In genomic region chrX:166479365-166479983, GRCm38 (mm10) we compare ENCODE assay signal across 7 mouse cellular contexts. TPM values are rescaled to one million over a fixed set of nuclear protein-coding genes. Genes with fewer than 3 reads are reported as not detected.
DNase-seq lines count a peak whose midpoint lies in the region; ATAC-seq and TF ChIP-seq lines count a peak whose summit lies in the region.

Rab9 (minus strand) TSS chrX:166479867.

- ATAC-seq in embryonic facial prominence, embryonic 12.5 days (ENCODE audit: insufficient number of reproducible peaks, insufficient read depth, low FRiP score, low TSS enrichment), result peak; percentile 96
- ATAC-seq in limb, embryonic 13.5 days (ENCODE audit: low FRiP score, low read depth), result peak; percentile 98
- peak; percentile 99 for ATAC-seq in midbrain, embryonic 16.5 days

- no peak for TF ChIP-seq CTCF in kidney, adult 2 months (conservative IDR thresholded peaks at IDR 0.05; ENCODE audit: insufficient read depth, insufficient read length, low read depth, low read length)

- 0 out of 2 replicates have a peak, but pooled peaks cover 5% of the 10 kb centered on the region for H3K27me3 ChIP-seq in embryonic facial prominence, embryonic 12.5 days
- H3K27me3 ChIP-seq in kidney, adult 2 months (replicated peaks; ENCODE audit: control insufficient read depth, insufficient read depth, low read length), result no peaks in the 10 kb centered on the region
- peaks cover 13% of the 10 kb centered on the region for H3K27me3 ChIP-seq in limb, embryonic 13.5 days
- no peaks in the 10 kb centered on the region for H3K27me3 ChIP-seq in midbrain, embryonic 16.5 days (ENCODE audit: control insufficient read depth, insufficient read depth, low read depth, low read length)

- no peaks in the 10 kb centered on the region for H3K9me3 ChIP-seq in embryonic facial prominence, embryonic 12.5 days
- H3K9me3 ChIP-seq in limb, embryonic 13.5 days, result no peaks in the 10 kb centered on the region
- H3K9me3 ChIP-seq in midbrain, embryonic 16.5 days (replicated peaks; ENCODE audit: control insufficient read depth, low read length, poor library complexity, severe bottlenecking), result no peaks in the 10 kb centered on the region

- no peaks in the 10 kb centered on the region for H3K36me3 ChIP-seq in embryonic facial prominence, embryonic 12.5 days
- H3K36me3 ChIP-seq in kidney, adult 2 months (ENCODE audit: control insufficient read depth, insufficient read depth, low read length), result no peaks in the 10 kb centered on the region; the same call in 1 of the 2 replicates
- no peaks in the 10 kb centered on the region for H3K36me3 ChIP-seq in limb, embryonic 13.5 days
- no peaks in the 10 kb centered on the region for H3K36me3 ChIP-seq in midbrain, embryonic 16.5 days (ENCODE audit: control insufficient read depth, insufficient read depth, low read length)

- no peaks in the 10 kb centered on the region for H3K4me1 ChIP-seq in embryonic facial prominence, embryonic 12.5 days
- H3K4me1 ChIP-seq in kidney, adult 2 months (ENCODE audit: control insufficient read depth, insufficient read depth, low read length), result peaks cover 15% of the 10 kb centered on the region; the same call in 1 of the 2 replicates
- H3K4me1 ChIP-seq in limb, embryonic 13.5 days, result 0 out of 2 replicates have a peak, but pooled peaks cover 15% of the 10 kb centered on the region
- H3K4me1 ChIP-seq in midbrain, embryonic 16.5 days (ENCODE audit: control insufficient read depth, insufficient read depth, low read length), result peaks cover 13% of the 10 kb centered on the region

- 17% methylated on average over 36 of the region's 41 CpGs for WGBS in embryonic facial prominence, embryonic 12.5 days
- WGBS in kidney, adult 2 months, result 2% methylated on average over 37 of the region's 41 CpGs
- 12% methylated on average over 40 of the region's 41 CpGs for WGBS in limb, embryonic 13.5 days
- WGBS in midbrain, embryonic 16.5 days, result 23% methylated on average over 32 of the region's 41 CpGs

- H3K4me3 ChIP-seq in embryonic facial prominence, embryonic 12.5 days, result peak within 1 kb of the TSS; percentile 59
- H3K4me3 ChIP-seq in kidney, adult 2 months (ENCODE audit: insufficient read depth, low read depth, low read length), result peak within 1 kb of the TSS; percentile 97
- peak within 1 kb of the TSS; percentile 59 for H3K4me3 ChIP-seq in limb, embryonic 13.5 days
- peak within 1 kb of the TSS; percentile 58 for H3K4me3 ChIP-seq in midbrain, embryonic 16.5 days (ENCODE audit: low read depth, low read length)

- H3K4me2 ChIP-seq in embryonic facial prominence, embryonic 12.5 days (replicated peaks), result peak within 1 kb of the TSS; percentile 53
- H3K4me2 ChIP-seq in limb, embryonic 13.5 days (replicated peaks), result peak within 1 kb of the TSS; percentile 64
- H3K4me2 ChIP-seq in midbrain, embryonic 16.5 days (ENCODE audit: low read length), result peak within 1 kb of the TSS; percentile 45

- peak within 1 kb of the TSS; percentile 65 for H3K9ac ChIP-seq in embryonic facial prominence, embryonic 12.5 days
- H3K9ac ChIP-seq in limb, embryonic 13.5 days, result peak within 1 kb of the TSS; percentile 72
- H3K9ac ChIP-seq in midbrain, embryonic 16.5 days (ENCODE audit: low read depth, low read length), result peak within 1 kb of the TSS; percentile 72

- TF ChIP-seq POLR2A in kidney, adult 2 months (IDR thresholded peaks at IDR 0.05; ENCODE audit: low read depth, low read length), result no peak

- H3K27ac ChIP-seq in embryonic facial prominence, embryonic 12.5 days, result peak within 1 kb of the TSS; percentile 81
- H3K27ac ChIP-seq in kidney, adult 2 months (ENCODE audit: insufficient read depth, low read depth, low read length), result peak within 1 kb of the TSS; percentile 94
- H3K27ac ChIP-seq in limb, embryonic 13.5 days, result peak within 1 kb of the TSS; percentile 52; the same call in 1 of the 2 replicates
- peak within 1 kb of the TSS; percentile 84 for H3K27ac ChIP-seq in midbrain, embryonic 16.5 days (ENCODE audit: low read length)

- peak; percentile 94 for DNase-seq in adrenal gland, postnatal 25 days
- peak; percentile 93 to 95 for DNase-seq in heart, adult 18-20 months
- DNase-seq in kidney, adult 2 months, result peak; percentile 96
- DNase-seq in spleen, postnatal 10 days (ENCODE audit: low spot score in 2 of 2), result peak; percentile 80 to 95

RNA-seq across cellular contexts. Expression of gene Rab9, which starts in this region (rescaled TPM):
- total RNA-seq in adrenal gland, postnatal 25 days (2021), result 55.3 and 58.7 TPM in 2 replicates
- 57.7 and 59.9 TPM in 2 replicates for polyA plus RNA-seq in embryonic facial prominence, embryonic 12.5 days (2016; fragmentation: Nextera tagmentation; extraction: Ambion mirVana)
- total RNA-seq in heart, adult 18-20 months (2021), result 10 to 100 TPM; 21.5 to 27.9 TPM
- 10.3 and 14.6 TPM in 2 replicates for polyA plus RNA-seq in kidney, adult 2 months (2012; rRNA removed)
- 55.6 and 58.7 TPM in 2 replicates for polyA plus RNA-seq in limb, embryonic 13.5 days (2015; fragmentation: Nextera tagmentation; extraction: Ambion mirVana)
- polyA plus RNA-seq in midbrain, embryonic 16.5 days (2015; fragmentation: Nextera tagmentation; extraction: Ambion mirVana), result 45.0 and 47.0 TPM in 2 replicates

Comparison
In these comparisons a context has a peak if more than half of its experiments do, and no peak if none do; other contexts are left out.
1. Peak in every context shown above with its lines: DNase-seq, ATAC-seq, H3K4me3 ChIP-seq and H3K27ac ChIP-seq.